Mouse (Mus musculus) adrenal gland, adult 2 months (tissue): ENCODE measurements around the gene Hoxa3. TPM values are rescaled to one million over a fixed set of nuclear protein-coding genes. Genes with fewer than 3 reads are reported as not detected.

Experiments
- DNase-seq: peaks from one replicate; pipeline ENCODE4 v3.0.0; 2021
- polyA plus RNA-seq: library from polyadenylated mRNA; depleted of rRNA; stranded (reverse); fragments of >200 nt; gene quantifications from 2 replicates; pipeline ENCODE4 v1.2.3, GENCODE M21; 2012
- total RNA-seq, 2 experiments: library from RNA; stranded (reverse); gene quantifications; 2 replicates each; pipeline ENCODE4 v1.2.3; 2021

The Hoxa3 gene
- total and polyA plus RNA-seq, 3 experiments = 2.7 to 6.8 (median 5.4) TPM

- DNase-seq = no peak
Observed at GRCm38 (mm10) chr6:52167736-52168161, 45.4 kb downstream of the Hoxa3 start.

GRCm38 (mm10) chr6:52167176-52167575, 46.0 kb downstream of the Hoxa3 start:
- no peak for DNase-seq

GRCm38 (mm10) chr6:52166431-52167077, 46.6 kb downstream of the Hoxa3 start:
- DNase-seq = peak; percentile 27

- DNase-seq = peak; percentile 71
Observed at GRCm38 (mm10) chr6:52165441-52166370, 47.4 kb downstream of the Hoxa3 start.

- peak; percentile 69 for DNase-seq
Observed at GRCm38 (mm10) chr6:52164626-52165440, 48.3 kb downstream of the Hoxa3 start, which contains the start of gene Hoxa2. Gene Hoxa2, minus strand, starts transcription at chr6:52164831.

- DNase-seq = peak; percentile 65
Observed at GRCm38 (mm10) chr6:52164051-52164625, 49.0 kb downstream of the Hoxa3 start.

- DNase-seq = peak; percentile 55
Observed at GRCm38 (mm10) chr6:52163366-52164031, 49.6 kb downstream of the Hoxa3 start.

- DNase-seq = peak; percentile 48
Observed at GRCm38 (mm10) chr6:52162611-52163365, 50.3 kb downstream of the Hoxa3 start.

GRCm38 (mm10) chr6:52162093-52162380, 51.1 kb downstream of the Hoxa3 start:
- no peak for DNase-seq

GRCm38 (mm10) chr6:52161336-52162092, 51.6 kb downstream of the Hoxa3 start:
- peak; percentile 45 for DNase-seq

GRCm38 (mm10) chr6:52160511-52161335, 52.4 kb downstream of the Hoxa3 start:
- peak; percentile 75 for DNase-seq

GRCm38 (mm10) chr6:52159979-52160378, 53.2 kb downstream of the Hoxa3 start:
- peak; percentile 68 for DNase-seq

GRCm38 (mm10) chr6:52159164-52159761, 53.9 kb downstream of the Hoxa3 start:
- peak; percentile 70 for DNase-seq

- peak; percentile 93 for DNase-seq
Observed at GRCm38 (mm10) chr6:52158276-52159051, 54.7 kb downstream of the Hoxa3 start, which contains the start of gene Hoxa1. Gene Hoxa1, minus strand, starts transcription at chr6:52158317.

- DNase-seq = no peak
Observed at GRCm38 (mm10) chr6:52157466-52158275, 55.5 kb downstream of the Hoxa3 start.

GRCm38 (mm10) chr6:52156551-52157200, 56.5 kb downstream of the Hoxa3 start:
- no peak for DNase-seq
